Mouse (Mus musculus) brain, adult 2 months (tissue): ENCODE data around the gene Zfp688.
"Not testable (repeated sequence)": the region's sequence is repeated elsewhere in the genome, so short reads cannot be mapped to it uniquely, and the experiment has no call there.

ENCODE experiments used
- DNase-seq: peaks from one replicate; pipeline ENCODE4 v3.0.0; 2011; ENCODE audit warnings: low read depth, low spot score

Gene Zfp688

GRCm38 (mm10) chr7:127406002-127406987, 15.6 kb downstream of the Zfp688 start, which contains the start of gene Zfp764:
Gene Zfp764 (minus strand): TSS chr7:127406822.
- DNase-seq, result peak; percentile 96

GRCm38 (mm10) chr7:127404101-127404500, 17.8 kb downstream of the Zfp688 start:
- DNase-seq, result not testable (repeated sequence)

- DNase-seq, result no peak
Observed at GRCm38 (mm10) chr7:127402980-127403379, 18.9 kb downstream of the Zfp688 start.

GRCm38 (mm10) chr7:127400355-127400754, 21.5 kb downstream of the Zfp688 start:
- no peak for DNase-seq

- DNase-seq, result no peak
Observed at GRCm38 (mm10) chr7:127393944-127394333, 27.9 kb downstream of the Zfp688 start.

- DNase-seq, result peak; percentile 100
Observed at GRCm38 (mm10) chr7:127393157-127393943, 28.5 kb downstream of the Zfp688 start, which contains the start of gene E430018J23Rik. Gene E430018J23Rik (minus strand): TSS chr7:127393629.

- no peak for DNase-seq
Observed at GRCm38 (mm10) chr7:127392251-127392824, 29.5 kb downstream of the Zfp688 start.

GRCm38 (mm10) chr7:127391538-127391937, 30.3 kb downstream of the Zfp688 start:
- DNase-seq, result no peak

GRCm38 (mm10) chr7:127390306-127390705, 31.6 kb downstream of the Zfp688 start:
- DNase-seq, result no peak

GRCm38 (mm10) chr7:127388201-127388600, 33.7 kb downstream of the Zfp688 start:
- DNase-seq, result not testable (repeated sequence)

- DNase-seq, result peak; percentile 97
Observed at GRCm38 (mm10) chr7:127386641-127387392, 35.1 kb downstream of the Zfp688 start, which contains the start of gene 9130019O22Rik. Gene 9130019O22Rik (minus strand): TSS chr7:127387166.

- not testable (repeated sequence) for DNase-seq
Observed at GRCm38 (mm10) chr7:127385560-127385959, 36.3 kb downstream of the Zfp688 start.

GRCm38 (mm10) chr7:127378310-127378921, 43.5 kb downstream of the Zfp688 start:
- no peak for DNase-seq

GRCm38 (mm10) chr7:127375271-127376245, 46.3 kb downstream of the Zfp688 start, which contains the start of gene Zfp747:
Gene Zfp747 (minus strand): TSS chr7:127376050.
- peak; percentile 98 for DNase-seq

GRCm38 (mm10) chr7:127371870-127372269, 50.0 kb downstream of the Zfp688 start:
- not testable (repeated sequence) for DNase-seq

- no peak for DNase-seq
Observed at GRCm38 (mm10) chr7:127371213-127371612, 50.7 kb downstream of the Zfp688 start.
